In genomic region chr19:4306190-4306577, GRCm38 (mm10) we compare ENCODE assay signal across 8 mouse cellular contexts. TPM values are rescaled to one million over a fixed set of nuclear protein-coding genes. Genes with fewer than 3 reads are reported as not detected.
DNase-seq lines count a peak whose midpoint lies in the region; ATAC-seq and TF ChIP-seq lines count a peak whose summit lies in the region.

Gene Grk2 (minus strand): TSS chr19:4306222.

- H3K4me2 ChIP-seq in forebrain, postnatal 0 days (ENCODE audit: low read depth), result peak within 1 kb of the TSS; percentile 92
- H3K4me2 ChIP-seq in lung, postnatal 0 days (replicated peaks; ENCODE audit: low read depth, low read length), result peak within 1 kb of the TSS; percentile 81

- TF ChIP-seq EP300 in lung, postnatal 0 days (IDR thresholded peaks at IDR 0.05), result no peak

- WGBS in cerebellum, adult 2 months, result 9% methylated on average over 46 of the region's 46 CpGs
- WGBS in forebrain, postnatal 0 days, result under 1% methylated on average over 39 of the region's 46 CpGs
- 0% methylated on average over 9 of the region's 46 CpGs for WGBS in lung, postnatal 0 days

- peak; percentile 44; the same call in 1 of the 2 replicates for TF ChIP-seq CTCF in G1E (IDR thresholded peaks at IDR 0.05; ENCODE audit: low read depth, low read length)
- peak; percentile 58 for TF ChIP-seq CTCF in cerebellum, adult 2 months (IDR thresholded peaks at IDR 0.05; ENCODE audit: borderline replicate concordance, insufficient read depth, low read depth, low read length)
- TF ChIP-seq CTCF in forebrain, postnatal 0 days (IDR thresholded peaks at IDR 0.05; ENCODE audit: low read depth), result peak; percentile 80
- TF ChIP-seq CTCF in lung, postnatal 0 days (IDR thresholded peaks at IDR 0.05), result peak; percentile 76

- peak within 1 kb of the TSS; percentile 93 for H3K27ac ChIP-seq in cerebellum, adult 2 months (ENCODE audit: insufficient read depth, low read length)
- peak within 1 kb of the TSS; percentile 81 for H3K27ac ChIP-seq in forebrain, postnatal 0 days (ENCODE audit: low read depth, low read length)
- H3K27ac ChIP-seq in lung, postnatal 0 days (ENCODE audit: low read length), result peak within 1 kb of the TSS; percentile 89

- DNase-seq in G1E (ENCODE audit: low spot score), result peak; percentile 58
- peak; percentile 88 to 90 for DNase-seq in cerebellum, adult 2 months
- DNase-seq in forebrain, postnatal 0 days, result peak; percentile 82
- peak; percentile 88 for DNase-seq in heart, postnatal 4 days
- DNase-seq in layer of hippocampus, adult 8-10 months (ENCODE audit: low spot score in 2 of 2), result peak in 1 of 2 experiments; percentile 72
- DNase-seq in lung, postnatal 0 days (ENCODE audit: low spot score), result peak; percentile 85
- DNase-seq in ovary, postnatal 10 days (ENCODE audit: low spot score), result peak; percentile 62
- peak; percentile 69 to 89 for DNase-seq in thymus, postnatal 10 days (ENCODE audit: low spot score in 2 of 2)

- peak within 1 kb of the TSS; percentile 93 for H3K9ac ChIP-seq in forebrain, postnatal 0 days
- H3K9ac ChIP-seq in lung, postnatal 0 days (replicated peaks; ENCODE audit: low read depth), result peak within 1 kb of the TSS; percentile 90

- peaks cover 56% of the 10 kb centered on the region for H3K4me1 ChIP-seq in G1E (ENCODE audit: insufficient read depth, low read depth, low read length)
- H3K4me1 ChIP-seq in cerebellum, adult 2 months (ENCODE audit: control insufficient read depth, insufficient read depth, low read length), result peaks cover 32% of the 10 kb centered on the region
- H3K4me1 ChIP-seq in forebrain, postnatal 0 days (ENCODE audit: insufficient read depth), result peaks cover 42% of the 10 kb centered on the region
- peaks cover 37% of the 10 kb centered on the region for H3K4me1 ChIP-seq in lung, postnatal 0 days (ENCODE audit: insufficient read depth, low read depth, low read length)

- peaks cover 16% of the 10 kb centered on the region for H3K27me3 ChIP-seq in G1E (ENCODE audit: insufficient read depth, low read length)
- H3K27me3 ChIP-seq in cerebellum, adult 2 months (ENCODE audit: control insufficient read depth, insufficient read depth, low read length), result no peaks in the 10 kb centered on the region
- H3K27me3 ChIP-seq in forebrain, postnatal 0 days (ENCODE audit: insufficient read depth, low read length), result no peaks in the 10 kb centered on the region
- no peaks in the 10 kb centered on the region for H3K27me3 ChIP-seq in lung, postnatal 0 days (replicated peaks; ENCODE audit: insufficient read depth, low read length)

- no peaks in the 10 kb centered on the region for H3K9me3 ChIP-seq in G1E (replicated peaks)
- no peaks in the 10 kb centered on the region for H3K9me3 ChIP-seq in forebrain, postnatal 0 days (ENCODE audit: low read length)
- H3K9me3 ChIP-seq in lung, postnatal 0 days (ENCODE audit: low read length), result no peaks in the 10 kb centered on the region

- no peak for ATAC-seq in G1E (ENCODE audit: extremely low read depth, insufficient number of reproducible peaks, low FRiP score, poor library complexity, severe bottlenecking)
- peak; percentile 77 for ATAC-seq in forebrain, postnatal 0 days
- peak; percentile 85 for ATAC-seq in lung, postnatal 0 days

- peak within 1 kb of the TSS; percentile 84 for H3K4me3 ChIP-seq in G1E (ENCODE audit: low read depth, low read length)
- H3K4me3 ChIP-seq in cerebellum, adult 2 months (replicated peaks; ENCODE audit: insufficient read depth, low read depth, low read length), result peak within 1 kb of the TSS; percentile 96
- peak within 1 kb of the TSS; percentile 66 for H3K4me3 ChIP-seq in forebrain, postnatal 0 days (ENCODE audit: low read depth, low read length)
- H3K4me3 ChIP-seq in lung, postnatal 0 days (ENCODE audit: low read depth, low read length), result peak within 1 kb of the TSS; percentile 80

- no peak for TF ChIP-seq POLR2A in cerebellum, adult 2 months (IDR thresholded peaks at IDR 0.05; ENCODE audit: borderline replicate concordance, insufficient read depth, low read length)

- H3K36me3 ChIP-seq in G1E (replicated peaks), result peaks cover 29% of the 10 kb centered on the region
- no peaks in the 10 kb centered on the region for H3K36me3 ChIP-seq in forebrain, postnatal 0 days (ENCODE audit: insufficient read depth)
- no peaks in the 10 kb centered on the region for H3K36me3 ChIP-seq in lung, postnatal 0 days (ENCODE audit: insufficient read depth, low read length)

RNA-seq across cellular contexts. Expression of gene Grk2, which starts in this region (rescaled TPM):
- total RNA-seq in G1E (2014; fragmentation: Nextera tagmentation) (141 and 149 TPM in 2 replicates), G1E (2017) (225 and 341 TPM in 2 replicates)
- 335 and 342 TPM in 2 replicates for polyA plus RNA-seq in G1E (2012)
- polyA plus RNA-seq in cerebellum, adult 2 months (2012; rRNA removed), result 226 and 239 TPM in 2 replicates
- 129 and 136 TPM in 2 replicates for total RNA-seq in forebrain, postnatal 0 days (2014; rRNA removed)
- 23.6 and 24.6 TPM in 2 replicates for polyA plus RNA-seq in forebrain, postnatal 0 days (2015; fragmentation: Nextera tagmentation; extraction: Ambion mirVana)
- total RNA-seq in heart, postnatal 4 days (2021), result 10 to 100 TPM; 46.2 to 54.0 TPM
- total RNA-seq in layer of hippocampus, adult 8-10 months (2022), result 100 to 1,000 TPM; 174 to 191 (median 186) TPM
- 13.9 and 14.0 TPM in 2 replicates for polyA plus RNA-seq in lung, postnatal 0 days (2015; fragmentation: Nextera tagmentation; extraction: Ambion mirVana)
